Mouse (Mus musculus): ENCODE results near the gene Polr3g.
"Not testable (repeated sequence)": the region's sequence is repeated elsewhere in the genome, so short reads cannot be mapped to it uniquely, and the experiment has no call there.

The Polr3g gene

GRCm38 (mm10) chr13:81628631-81629190 is 82.1 kb downstream of the Polr3g start:
- no peak for DNase-seq

- not testable (repeated sequence) for DNase-seq
Observed at GRCm38 (mm10) chr13:81627861-81628260, 83.0 kb downstream of the Polr3g start.
